Mouse (Mus musculus): Measurements from ENCODE around the gene Pnpla1. TPM values are rescaled to one million over a fixed set of nuclear protein-coding genes. Genes with fewer than 3 reads are reported as not detected.
"Not testable (repeated sequence)": the region's sequence is repeated elsewhere in the genome, so short reads cannot be mapped to it uniquely, and the experiment has no call there.

Pnpla1 gene
- total RNA-seq (2014; fragmentation: Nextera tagmentation) (not detected in 2 replicates), total RNA-seq (2017) (under 0.01 and 0.13 TPM in 2 replicates)

GRCm38 (mm10) chr17:28858205-28858604, at the start of gene Pnpla1:
TSS of gene Pnpla1 (plus strand) at chr17:28858411.
- ATAC-seq (replicated peaks; ENCODE audit: poor library complexity, severe bottlenecking) = peak; percentile 35

GRCm38 (mm10) chr17:28808714-28809113, 49.5 kb upstream of the Pnpla1 start:
- ATAC-seq (replicated peaks; ENCODE audit: poor library complexity, severe bottlenecking) = no peak

- ATAC-seq (replicated peaks; ENCODE audit: poor library complexity, severe bottlenecking) = no peak
Measured at GRCm38 (mm10) chr17:28809175-28809831, 48.9 kb upstream of the Pnpla1 start.

- no peak for ATAC-seq (replicated peaks; ENCODE audit: poor library complexity, severe bottlenecking)
Measured at GRCm38 (mm10) chr17:28812345-28812744, 45.9 kb upstream of the Pnpla1 start.

- ATAC-seq (replicated peaks; ENCODE audit: poor library complexity, severe bottlenecking) = no peak
Measured at GRCm38 (mm10) chr17:28814529-28815097, 43.6 kb upstream of the Pnpla1 start.

GRCm38 (mm10) chr17:28815384-28816004, 42.7 kb upstream of the Pnpla1 start:
- ATAC-seq (replicated peaks; ENCODE audit: poor library complexity, severe bottlenecking) = no peak

- not testable (repeated sequence) for ATAC-seq (replicated peaks; ENCODE audit: poor library complexity, severe bottlenecking)
Measured at GRCm38 (mm10) chr17:28816326-28816725, 41.9 kb upstream of the Pnpla1 start.

- ATAC-seq (replicated peaks; ENCODE audit: poor library complexity, severe bottlenecking) = no peak
Measured at GRCm38 (mm10) chr17:28816875-28817811, 41.1 kb upstream of the Pnpla1 start.

GRCm38 (mm10) chr17:28820189-28820588, 38.0 kb upstream of the Pnpla1 start:
- ATAC-seq (replicated peaks; ENCODE audit: poor library complexity, severe bottlenecking) = no peak

- no peak for ATAC-seq (replicated peaks; ENCODE audit: poor library complexity, severe bottlenecking)
Measured at GRCm38 (mm10) chr17:28823004-28823745, 35.0 kb upstream of the Pnpla1 start.

GRCm38 (mm10) chr17:28823749-28824148, 34.5 kb upstream of the Pnpla1 start:
- no peak for ATAC-seq (replicated peaks; ENCODE audit: poor library complexity, severe bottlenecking)

- no peak for ATAC-seq (replicated peaks; ENCODE audit: poor library complexity, severe bottlenecking)
Measured at GRCm38 (mm10) chr17:28824896-28825295, 33.3 kb upstream of the Pnpla1 start.

GRCm38 (mm10) chr17:28825359-28826041, 32.7 kb upstream of the Pnpla1 start:
- no peak for ATAC-seq (replicated peaks; ENCODE audit: poor library complexity, severe bottlenecking)

GRCm38 (mm10) chr17:28827665-28828231, 30.5 kb upstream of the Pnpla1 start:
- ATAC-seq (replicated peaks; ENCODE audit: poor library complexity, severe bottlenecking) = no peak

- ATAC-seq (replicated peaks; ENCODE audit: poor library complexity, severe bottlenecking) = no peak
Measured at GRCm38 (mm10) chr17:28829120-28829519, 29.1 kb upstream of the Pnpla1 start.

GRCm38 (mm10) chr17:28831065-28831464, 27.1 kb upstream of the Pnpla1 start:
- no peak for ATAC-seq (replicated peaks; ENCODE audit: poor library complexity, severe bottlenecking)

GRCm38 (mm10) chr17:28832040-28832439, 26.2 kb upstream of the Pnpla1 start:
- ATAC-seq (replicated peaks; ENCODE audit: poor library complexity, severe bottlenecking) = no peak

- ATAC-seq (replicated peaks; ENCODE audit: poor library complexity, severe bottlenecking) = no peak
Measured at GRCm38 (mm10) chr17:28832875-28833274, 25.3 kb upstream of the Pnpla1 start.

- ATAC-seq (replicated peaks; ENCODE audit: poor library complexity, severe bottlenecking) = no peak
Measured at GRCm38 (mm10) chr17:28834676-28835075, 23.5 kb upstream of the Pnpla1 start.

Measured in granulocyte monocyte progenitor cell, adult 5-6 weeks (primary cell).